ENCODE assay signal across 8 mouse cellular contexts in genomic region chr8:54724668-54725035, GRCm38 (mm10).
A peak's percentile ranks its signal among the peaks of the same experiment; 100 is the strongest.
DNase-seq lines count a peak whose midpoint lies in the region; ATAC-seq and TF ChIP-seq lines count a peak whose summit lies in the region.

No protein-coding gene starts in this region.

- H3K4me3 ChIP-seq in layer of hippocampus, adult 2 months = peak overlapping the region; percentile 66
- H3K4me3 ChIP-seq in embryonic fibroblast, embryonic 13.5 days (ENCODE audit: insufficient read depth, low read length) = peak overlapping the region; percentile 20; the same call in 1 of the 2 replicates
- peak overlapping the region; percentile 62 for H3K4me3 ChIP-seq in hindbrain, postnatal 0 days (ENCODE audit: low read length)
- H3K4me3 ChIP-seq in myocyte = no peak overlapping the region

- no peaks in the 10 kb centered on the region for H3K9me3 ChIP-seq in hindbrain, postnatal 0 days (ENCODE audit: low read length)

- no peak for TF ChIP-seq CTCF in layer of hippocampus, adult 2 months (conservative IDR thresholded peaks at IDR 0.05)
- TF ChIP-seq CTCF in embryonic fibroblast, embryonic 13.5 days (IDR thresholded peaks at IDR 0.05; ENCODE audit: borderline replicate concordance, insufficient read depth, low read length) = no peak
- TF ChIP-seq CTCF in hindbrain, postnatal 0 days (IDR thresholded peaks at IDR 0.05; ENCODE audit: low read depth) = no peak

- no peaks in the 10 kb centered on the region for H3K36me3 ChIP-seq in hindbrain, postnatal 0 days (ENCODE audit: insufficient read depth, low read length)
- no peaks in the 10 kb centered on the region for H3K36me3 ChIP-seq in myocyte (ENCODE audit: control insufficient read depth, insufficient read depth)

- H3K27ac ChIP-seq in layer of hippocampus, adult 2 months = peak overlapping the region; percentile 93
- no peak overlapping the region for H3K27ac ChIP-seq in embryonic fibroblast, embryonic 13.5 days (ENCODE audit: insufficient read depth, low read length)
- peak overlapping the region; percentile 71 for H3K27ac ChIP-seq in hindbrain, postnatal 0 days

- no peak for DNase-seq in layer of hippocampus, adult 2 months (ENCODE audit: low spot score in 2 of 2)
- DNase-seq in layer of hippocampus, postnatal 10 days (ENCODE audit: low spot score in 2 of 2) = no peak
- DNase-seq in hindbrain, postnatal 0 days (ENCODE audit: low spot score) = no peak
- DNase-seq in layer of hippocampus, adult 9-10 months (ENCODE audit: low spot score) = no peak
- no peak for DNase-seq in adrenal gland, postnatal 36 days
- no peak for DNase-seq in adrenal gland, postnatal 4 days (ENCODE audit: low spot score in 2 of 2)

- H3K4me1 ChIP-seq in embryonic fibroblast, embryonic 13.5 days (ENCODE audit: control insufficient read depth, insufficient read depth, low read length) = no peaks in the 10 kb centered on the region
- no peaks in the 10 kb centered on the region for H3K4me1 ChIP-seq in hindbrain, postnatal 0 days (ENCODE audit: insufficient read depth, low read length)

- peak overlapping the region; percentile 53; the same call in 1 of the 2 replicates for H3K9ac ChIP-seq in hindbrain, postnatal 0 days (replicated peaks; ENCODE audit: low read length)

- no peak overlapping the region for H3ac ChIP-seq in myocyte (ENCODE audit: control insufficient read depth, insufficient read length)

- 14% methylated on average over 8 of the region's 8 CpGs for WGBS in hindbrain, postnatal 0 days

- no peaks in the 10 kb centered on the region for H3K27me3 ChIP-seq in hindbrain, postnatal 0 days (ENCODE audit: insufficient read depth, low read length)
- H3K27me3 ChIP-seq in myocyte (ENCODE audit: control insufficient read depth, insufficient read depth, insufficient read length) = no peaks in the 10 kb centered on the region

- TF ChIP-seq POLR2A in embryonic fibroblast, embryonic 13.5 days (IDR thresholded peaks at IDR 0.05; ENCODE audit: low read depth, low read length) = no peak
- no peak for TF ChIP-seq POLR2A in myocyte (IDR thresholded peaks at IDR 0.05; ENCODE audit: insufficient read length, low read depth)

- no peaks in the 10 kb centered on the region for H3K79me2 ChIP-seq in myocyte (ENCODE audit: control insufficient read depth, insufficient read depth)

- peak; percentile 54 for ATAC-seq in hindbrain, postnatal 0 days

- H3K4me2 ChIP-seq in hindbrain, postnatal 0 days (ENCODE audit: low read depth, low read length) = peak overlapping the region; percentile 71
- peak overlapping the region; percentile 18 for H3K4me2 ChIP-seq in myocyte (ENCODE audit: low read depth)

TF ChIP-seq in myocyte, 11 proteins besides CTCF, POLR2A, EP300 and RAD21:
- no peak for TF ChIP-seq MYOG (IDR thresholded peaks at IDR 0.05; ENCODE audit: control insufficient read depth in 1 of 3, insufficient read depth in 1 of 3, insufficient read length in 2 of 3, low read depth in 2 of 3)
- no peak for TF ChIP-seq MAX (IDR thresholded peaks at IDR 0.05; ENCODE audit: low read depth)
- no peak for TF ChIP-seq SRF (IDR thresholded peaks at IDR 0.05; ENCODE audit: control insufficient read depth, insufficient read length, low read depth)
- TF ChIP-seq POLR2AphosphoS2 (IDR thresholded peaks at IDR 0.05; ENCODE audit: insufficient read length, low read depth) = no peak
- no peak for TF ChIP-seq MYOD1 (IDR thresholded peaks at IDR 0.05; ENCODE audit: control insufficient read depth in 1 of 3, insufficient read length in 2 of 3, low read depth in 2 of 3)
